Mouse (Mus musculus): ENCODE measurements at regions not wholly inside any gene's neighbourhood (a gene's known extent, or its start where the extent isn't known, plus 50 kb on each side); places are given as distances from the start of the nearest gene placed in this dataset.
A peak's percentile ranks its signal among the peaks of the same experiment; 100 is the strongest.

DNA sequence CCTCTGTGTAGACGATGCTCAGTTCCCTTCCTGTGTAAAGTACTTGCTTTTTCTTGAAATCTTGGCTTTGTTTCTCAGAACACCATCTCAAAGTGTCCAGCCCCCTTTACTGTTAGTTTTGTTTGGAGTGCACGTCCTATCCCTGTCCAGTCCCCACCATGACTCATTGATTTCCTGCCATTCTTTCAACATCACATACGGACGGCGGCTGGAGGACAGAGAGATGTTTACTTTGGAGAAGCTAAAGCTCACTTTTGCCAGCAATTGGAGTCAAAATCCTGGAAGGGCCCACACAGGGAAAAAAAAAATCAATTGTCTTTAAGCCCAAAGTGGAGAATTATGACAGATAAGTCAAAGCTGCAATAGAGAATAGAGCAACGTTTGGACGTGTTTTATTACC is 51.8 kb downstream of the Gm5426 start:
- H3K27ac ChIP-seq (ENCODE audit: insufficient read depth, low read depth, low read length, poor library complexity, severe bottlenecking): no peak overlapping the region
- no peak for TF ChIP-seq CHD2 (IDR thresholded peaks at IDR 0.05; ENCODE audit: low read depth, low read length)
- no peak for DNase-seq (ENCODE audit: low read depth, low spot score)
- H3K9ac ChIP-seq (ENCODE audit: insufficient read depth, low read depth, low read length, poor library complexity, severe bottlenecking): no peak overlapping the region
- in situ Hi-C loops (cut with MboI; ENCODE audit: low sequenced_read_pairs in 2 of 2, unreplicated experiment in 2 of 2): no loop called here
- H3K4me3 ChIP-seq (ENCODE audit: insufficient read depth in 1 of 2, low read depth in 1 of 2, low read length in 2 of 2, poor library complexity in 1 of 2, severe bottlenecking in 1 of 2): no peak overlapping the region
- no peaks in the 10 kb centered on the region for H3K4me1 ChIP-seq (ENCODE audit: control insufficient read depth in 2 of 2, insufficient read depth in 2 of 2, low read length in 2 of 2, poor library complexity in 1 of 2)
- H3K9me3 ChIP-seq (ENCODE audit: control insufficient read depth, insufficient read depth, low read depth, low read length): peaks cover 4% of the 10 kb centered on the region; the same call in 1 of the 2 replicates
- no peaks in the 10 kb centered on the region for H3K36me3 ChIP-seq (ENCODE audit: control insufficient read depth, insufficient read depth, low read length, poor library complexity, severe bottlenecking)

DNA sequence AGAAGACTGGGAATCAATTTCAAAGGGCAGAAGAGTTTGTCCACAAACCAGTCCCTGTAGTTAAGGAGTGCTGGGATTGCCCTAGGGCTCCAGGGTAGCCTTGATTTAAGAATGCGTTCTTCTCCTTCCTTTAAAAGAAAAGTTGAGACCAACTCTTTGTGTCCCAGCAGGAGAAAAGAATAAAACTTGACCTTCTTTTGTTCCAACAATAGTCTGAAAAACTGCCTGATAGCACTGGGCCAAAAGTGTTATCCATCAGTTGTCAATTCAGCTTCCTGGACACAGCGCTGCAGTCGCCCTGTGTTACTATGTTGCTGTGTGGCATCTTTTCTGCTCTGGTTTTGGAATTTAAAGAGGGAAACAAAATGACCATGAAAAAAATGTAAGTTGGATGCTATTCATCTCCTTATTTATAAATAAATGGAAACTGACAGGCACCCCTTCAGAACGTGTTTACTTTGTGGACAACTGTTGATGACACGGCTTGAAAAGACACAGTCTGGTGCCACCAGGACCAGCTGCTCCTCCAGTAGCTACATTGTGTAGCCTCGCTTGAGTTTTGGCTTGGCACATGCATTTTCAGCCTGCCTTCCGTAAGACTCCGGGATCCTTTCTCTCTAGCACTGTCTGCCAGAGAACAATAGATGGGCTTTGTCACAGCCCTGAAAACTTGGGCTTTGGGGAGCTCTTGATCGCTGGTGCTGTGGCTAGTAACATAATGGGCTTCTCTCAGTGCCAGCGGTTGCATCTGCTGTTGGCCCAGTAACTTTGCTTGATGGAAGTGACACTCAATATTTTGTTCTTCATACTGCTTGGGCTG is 54.0 kb downstream of the Gm5426 start:
- Histone ChIP-seq H3K9ac (ENCODE audit: insufficient read depth, low read depth, low read length, poor library complexity, severe bottlenecking) (no peak overlapping the region), H3K4me3 (ENCODE audit: insufficient read depth in 1 of 2, low read depth in 1 of 2, low read length in 2 of 2, poor library complexity in 1 of 2, severe bottlenecking in 1 of 2) (no peak overlapping the region), H3K27ac (ENCODE audit: insufficient read depth, low read depth, low read length, poor library complexity, severe bottlenecking) (no peak overlapping the region), H3K4me1 (ENCODE audit: control insufficient read depth in 2 of 2, insufficient read depth in 2 of 2, low read length in 2 of 2, poor library complexity in 1 of 2) (no peaks in the 10 kb centered on the region), H3K36me3 (ENCODE audit: control insufficient read depth, insufficient read depth, low read length, poor library complexity, severe bottlenecking) (no peaks in the 10 kb centered on the region), H3K9me3 (ENCODE audit: control insufficient read depth, insufficient read depth, low read depth, low read length) (peaks cover 4% of the 10 kb centered on the region; the same call in 1 of the 2 replicates)
- in situ Hi-C loops (cut with MboI; ENCODE audit: low sequenced_read_pairs in 2 of 2, unreplicated experiment in 2 of 2): no loop called here
- TF ChIP-seq ZNF384 (IDR thresholded peaks at IDR 0.05; ENCODE audit: low read depth, low read length) (no peak), HCFC1 (IDR thresholded peaks at IDR 0.05; ENCODE audit: borderline replicate concordance, insufficient read depth, low read length) (no peak), ZC3H11A (IDR thresholded peaks at IDR 0.05; ENCODE audit: borderline replicate concordance, low read depth, low read length) (no peak), CHD2 (IDR thresholded peaks at IDR 0.05; ENCODE audit: low read depth, low read length) (no peak), MAFK (IDR thresholded peaks at IDR 0.05; ENCODE audit: insufficient read depth, low read depth, low read length) (no peak)
- DNase-seq (ENCODE audit: low read depth, low spot score): peak; percentile 22

DNA sequence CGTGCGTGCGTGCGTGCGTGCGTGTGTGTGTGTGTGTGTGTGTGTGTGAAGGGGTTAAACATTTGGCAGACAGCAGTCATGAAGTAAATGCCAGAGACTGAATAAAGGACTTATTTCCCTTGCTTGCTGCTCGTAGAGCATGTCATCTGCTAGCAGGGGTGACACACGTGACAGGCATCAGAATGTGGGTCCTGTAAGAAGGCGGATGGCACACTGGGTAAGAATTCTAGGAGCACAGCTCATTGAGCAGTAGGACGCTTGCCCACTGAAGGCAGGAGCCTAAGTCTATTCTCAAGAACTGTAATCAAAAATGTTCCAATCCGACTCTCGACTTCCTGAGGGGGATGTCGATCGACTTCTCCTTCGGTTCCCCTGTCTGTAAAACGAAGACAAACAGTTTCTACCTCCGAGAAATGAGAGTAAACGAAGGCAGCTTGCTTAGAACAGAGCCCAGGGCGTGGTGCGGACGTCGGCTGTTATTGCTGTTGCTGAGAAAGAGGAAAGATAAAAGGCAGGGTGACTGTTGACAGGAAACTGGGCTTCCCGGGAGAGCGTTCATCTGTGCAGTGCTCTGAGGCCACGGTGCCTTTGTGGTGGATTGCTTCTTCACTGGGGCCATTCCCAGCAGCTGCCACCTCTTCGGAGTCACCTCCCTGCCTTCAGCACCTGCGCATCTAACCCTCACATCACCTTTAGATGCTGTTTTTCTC is 64.7 kb downstream of the Gm5426 start:
- no peak for DNase-seq (ENCODE audit: low read depth, low spot score)
- no peaks in the 10 kb centered on the region for H3K4me1 ChIP-seq (ENCODE audit: control insufficient read depth in 2 of 2, insufficient read depth in 2 of 2, low read length in 2 of 2, poor library complexity in 1 of 2)
- no peaks in the 10 kb centered on the region for H3K36me3 ChIP-seq (ENCODE audit: control insufficient read depth, insufficient read depth, low read length, poor library complexity, severe bottlenecking)
- H3K9me3 ChIP-seq (ENCODE audit: control insufficient read depth, insufficient read depth, low read depth, low read length): peaks cover 2% of the 10 kb centered on the region; the same call in 1 of the 2 replicates
- no peak for TF ChIP-seq ZC3H11A (IDR thresholded peaks at IDR 0.05; ENCODE audit: borderline replicate concordance, low read depth, low read length)
- TF ChIP-seq ZNF384 (IDR thresholded peaks at IDR 0.05; ENCODE audit: low read depth, low read length): no peak
- no peak for TF ChIP-seq MAFK (IDR thresholded peaks at IDR 0.05; ENCODE audit: insufficient read depth, low read depth, low read length)
- TF ChIP-seq HCFC1 (IDR thresholded peaks at IDR 0.05; ENCODE audit: borderline replicate concordance, insufficient read depth, low read length): no peak
- no peak for TF ChIP-seq CHD2 (IDR thresholded peaks at IDR 0.05; ENCODE audit: low read depth, low read length)
- in situ Hi-C loops (cut with MboI; ENCODE audit: low sequenced_read_pairs in 2 of 2, unreplicated experiment in 2 of 2): no loop called here
- H3K4me3 ChIP-seq (ENCODE audit: insufficient read depth in 1 of 2, low read depth in 1 of 2, low read length in 2 of 2, poor library complexity in 1 of 2, severe bottlenecking in 1 of 2): no peak overlapping the region
- H3K27ac ChIP-seq (ENCODE audit: insufficient read depth, low read depth, low read length, poor library complexity, severe bottlenecking): no peak overlapping the region
- no peak overlapping the region for H3K9ac ChIP-seq (ENCODE audit: insufficient read depth, low read depth, low read length, poor library complexity, severe bottlenecking)

DNA sequence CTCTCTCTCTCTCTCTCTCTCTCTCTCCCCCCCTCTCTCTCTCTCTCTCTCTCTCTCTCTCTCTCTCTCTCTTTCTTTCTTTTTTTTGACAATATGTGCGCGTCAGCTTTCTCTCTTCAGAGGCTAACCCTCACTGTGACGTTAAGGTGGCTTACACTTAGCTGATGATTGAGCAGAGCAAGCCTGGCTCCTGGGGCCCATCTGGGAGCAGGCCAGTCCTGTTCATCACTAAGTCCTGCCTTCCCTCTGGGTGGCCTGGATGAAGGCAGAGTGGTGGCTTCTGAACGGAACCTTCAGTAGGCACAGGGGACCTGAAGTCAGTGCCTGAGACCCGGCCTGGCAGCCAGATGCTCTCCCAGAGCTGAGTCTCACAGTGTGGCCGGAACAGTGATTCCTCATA is 65.5 kb downstream of the Gm5426 start:
- Histone ChIP-seq H3K4me3 (ENCODE audit: insufficient read depth in 1 of 2, low read depth in 1 of 2, low read length in 2 of 2, poor library complexity in 1 of 2, severe bottlenecking in 1 of 2) (no peak overlapping the region), H3K4me1 (ENCODE audit: control insufficient read depth in 2 of 2, insufficient read depth in 2 of 2, low read length in 2 of 2, poor library complexity in 1 of 2) (no peaks in the 10 kb centered on the region), H3K9ac (ENCODE audit: insufficient read depth, low read depth, low read length, poor library complexity, severe bottlenecking) (no peak overlapping the region), H3K27ac (ENCODE audit: insufficient read depth, low read depth, low read length, poor library complexity, severe bottlenecking) (no peak overlapping the region), H3K36me3 (ENCODE audit: control insufficient read depth, insufficient read depth, low read length, poor library complexity, severe bottlenecking) (no peaks in the 10 kb centered on the region), H3K9me3 (ENCODE audit: control insufficient read depth, insufficient read depth, low read depth, low read length) (peaks cover 2% of the 10 kb centered on the region; the same call in 1 of the 2 replicates)
- DNase-seq (ENCODE audit: low read depth, low spot score): no peak
- TF ChIP-seq HCFC1 (IDR thresholded peaks at IDR 0.05; ENCODE audit: borderline replicate concordance, insufficient read depth, low read length) (no peak), ZNF384 (IDR thresholded peaks at IDR 0.05; ENCODE audit: low read depth, low read length) (no peak), MAFK (IDR thresholded peaks at IDR 0.05; ENCODE audit: insufficient read depth, low read depth, low read length) (no peak), CHD2 (IDR thresholded peaks at IDR 0.05; ENCODE audit: low read depth, low read length) (no peak), ZC3H11A (IDR thresholded peaks at IDR 0.05; ENCODE audit: borderline replicate concordance, low read depth, low read length) (no peak)
- in situ Hi-C loops (cut with MboI; ENCODE audit: low sequenced_read_pairs in 2 of 2, unreplicated experiment in 2 of 2): no loop called here

Data from ES-E14 (cell line).